Mouse (Mus musculus) heart, postnatal 0 days (tissue): Measurements from ENCODE around the gene Lrrc1.

Source experiments
- CTCF ChIP-seq: IDR thresholded peaks from 2 replicates; pipeline ENCODE4 v1.5.1; 2016; ENCODE audit warnings: antibody characterized with exemption, control low read depth, low read depth
- EP300 ChIP-seq: IDR thresholded peaks from 2 replicates; pipeline ENCODE4 v1.6.1; 2016; ENCODE audit warnings: antibody characterized with exemption, low read depth

DNA sequence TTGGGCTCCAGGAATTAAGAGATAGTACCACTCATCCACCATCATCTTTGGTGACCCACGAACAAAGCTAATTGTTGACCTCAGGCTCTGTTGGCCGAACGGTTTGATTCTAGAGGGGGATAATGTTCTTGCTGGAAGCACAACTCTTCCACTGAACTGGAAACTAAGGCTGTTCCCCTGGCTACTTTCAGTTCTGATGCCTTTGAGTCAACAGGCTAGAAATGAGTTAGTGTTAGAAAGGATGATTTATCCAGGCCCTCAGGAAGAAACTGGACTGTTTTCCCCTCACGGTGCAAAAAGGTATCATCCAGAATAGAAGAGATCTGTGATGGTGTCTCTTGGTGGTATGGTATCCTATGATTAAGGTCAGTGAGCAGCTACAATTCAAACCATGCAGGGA lies 70.1 kb downstream of the Lrrc1 start:
- TF ChIP-seq CTCF (no peak), EP300 (no peak)
